Mouse (Mus musculus) neural tube, embryonic 12.5 days (tissue): ENCODE data around the gene Gnb3. TPM values are rescaled to one million over a fixed set of nuclear protein-coding genes. Genes with fewer than 3 reads are reported as not detected.

Experiments
- ATAC-seq: fragments of 200-750 bp; cut with Nextera tagmentation; 2 replicates; pipeline ENCODE4 v1.8.0; 2017; ENCODE audit warnings: low read depth, mild to moderate bottlenecking, moderate TSS enrichment, moderate library complexity; ENCODE audit not compliant: low FRiP score
- H3K27ac ChIP-seq: fragments of 300-500 bp; sonication (generic); 2 replicates; pipeline ENCODE4 v1.5.1; 2016
- H3K27me3 ChIP-seq: fragments of 300-500 bp; sonication (generic); replicated peaks from 2 replicates; pipeline ENCODE4 v1.6.1; 2016; ENCODE audit warnings: mild to moderate bottlenecking
- H3K36me3 ChIP-seq: fragments of 300-500 bp; sonication (generic); 2 replicates; pipeline ENCODE4 v1.6.1; 2016; ENCODE audit warnings: mild to moderate bottlenecking
- H3K4me1 ChIP-seq: fragments of 300-500 bp; sonication (generic); 2 replicates; pipeline ENCODE4 v1.6.1; 2016
- H3K4me2 ChIP-seq: fragments of 300-500 bp; sonication (generic); replicated peaks from 2 replicates; pipeline ENCODE4 v1.6.1; 2016; ENCODE audit warnings: mild to moderate bottlenecking
- H3K4me3 ChIP-seq: fragments of 300-500 bp; sonication (generic); 2 replicates; pipeline ENCODE4 v1.5.1; 2016
- H3K9ac ChIP-seq: fragments of 300-500 bp; sonication (generic); 2 replicates; pipeline ENCODE4 v1.6.1; 2016; ENCODE audit warnings: mild to moderate bottlenecking
- H3K9me3 ChIP-seq: fragments of 300-500 bp; sonication (generic); 2 replicates; pipeline ENCODE4 v1.6.1; 2016; ENCODE audit warnings: mild to moderate bottlenecking
- WGBS: fragments of 180-500 bp; shearing (Covaris S2); methylation state at CpG from one replicate; pipeline ENCODE4 v1.1.7; 2016; 5-methylcytosine and 5-hydroxymethylcytosine counted together
- polyA plus RNA-seq: library from polyadenylated mRNA; unstranded; fragments of >200 nt; fragmentation: Nextera tagmentation; extraction: Ambion mirVana; gene quantifications from 2 replicates; pipeline ENCODE4 v1.2.1, GENCODE M21; 2016

Gnb3 gene
- 0.50 and 0.52 TPM in 2 replicates for polyA plus RNA-seq

- WGBS: 42% methylated on average over 15 of the region's 15 CpGs
- Histone ChIP-seq H3K4me1 (peaks cover 14% of the 10 kb centered on the region), H3K27ac (no peak within 1 kb of the TSS), H3K9me3 (no peaks in the 10 kb centered on the region), H3K27me3 (0 out of 2 replicates have a peak, but pooled peaks cover 6% of the 10 kb centered on the region), H3K36me3 (peaks cover 8% of the 10 kb centered on the region), H3K4me3 (no peak within 1 kb of the TSS), H3K9ac (peak within 1 kb of the TSS; percentile 38; the same call in 1 of the 2 replicates), H3K4me2 (peak within 1 kb of the TSS; percentile 28)
- ATAC-seq: peak; percentile 27; the same call in 1 of the 2 replicates
These were observed at the start of gene Gnb3 for GRCm38 (mm10) chr6:124840241-124841167. Gene Gnb3 (minus strand): TSS chr6:124840275.

- Histone ChIP-seq H3K4me1 (no peaks in the 10 kb centered on the region), H3K9me3 (no peaks in the 10 kb centered on the region), H3K27me3 (no peaks in the 10 kb centered on the region), H3K36me3 (no peaks in the 10 kb centered on the region), H3K27ac (no peak overlapping the region), H3K9ac (no peak overlapping the region), H3K4me3 (no peak overlapping the region), H3K4me2 (no peak overlapping the region)
- no peak for ATAC-seq
- WGBS: 90% methylated on average over 6 of the region's 6 CpGs
These were observed 48.6 kb upstream of the Gnb3 start for GRCm38 (mm10) chr6:124888555-124889125.

- Histone ChIP-seq H3K9ac (no peak within 1 kb of the TSS), H3K36me3 (no peaks in the 10 kb centered on the region), H3K27ac (no peak within 1 kb of the TSS), H3K4me1 (no peaks in the 10 kb centered on the region), H3K4me2 (no peak within 1 kb of the TSS), H3K4me3 (no peak within 1 kb of the TSS), H3K9me3 (no peaks in the 10 kb centered on the region), H3K27me3 (no peaks in the 10 kb centered on the region)
- no peak for ATAC-seq
- 88% methylated on average over 9 of the region's 9 CpGs for whole genome bisulfite sequencing
These were observed 47.9 kb upstream of the Gnb3 start, which contains the start of gene Cd4 for GRCm38 (mm10) chr6:124887986-124888385. Gene Cd4 (minus strand): TSS chr6:124888221.

- 95% methylated on average over 8 of the region's 8 CpGs for WGBS
- Histone ChIP-seq H3K4me1 (no peaks in the 10 kb centered on the region), H3K27me3 (no peaks in the 10 kb centered on the region), H3K9ac (no peak overlapping the region), H3K9me3 (no peaks in the 10 kb centered on the region), H3K4me2 (no peak overlapping the region), H3K27ac (no peak overlapping the region), H3K36me3 (no peaks in the 10 kb centered on the region), H3K4me3 (no peak overlapping the region)
- ATAC-seq: no peak
These were observed 45.9 kb upstream of the Gnb3 start for GRCm38 (mm10) chr6:124885956-124886381.

GRCm38 (mm10) chr6:124884714-124885500 lies 44.8 kb upstream of the Gnb3 start:
- Histone ChIP-seq H3K9ac (no peak overlapping the region), H3K27ac (no peak overlapping the region), H3K9me3 (no peaks in the 10 kb centered on the region), H3K4me3 (no peak overlapping the region), H3K4me2 (no peak overlapping the region), H3K4me1 (no peaks in the 10 kb centered on the region), H3K36me3 (no peaks in the 10 kb centered on the region), H3K27me3 (no peaks in the 10 kb centered on the region)
- 76% methylated on average over 10 of the region's 10 CpGs for WGBS
- ATAC-seq: no peak

GRCm38 (mm10) chr6:124883351-124883750 lies 43.3 kb upstream of the Gnb3 start:
- H3K27me3 ChIP-seq: no peaks in the 10 kb centered on the region
- H3K9ac ChIP-seq: no peak overlapping the region
- no peaks in the 10 kb centered on the region for H3K9me3 ChIP-seq
- H3K4me3 ChIP-seq: no peak overlapping the region
- H3K4me2 ChIP-seq: no peak overlapping the region
- 85% methylated on average over 10 of the region's 10 CpGs for WGBS
- no peaks in the 10 kb centered on the region for H3K36me3 ChIP-seq
- no peak overlapping the region for H3K27ac ChIP-seq
- H3K4me1 ChIP-seq: no peaks in the 10 kb centered on the region
- no peak for ATAC-seq

- Histone ChIP-seq H3K4me1 (no peaks in the 10 kb centered on the region), H3K27me3 (no peaks in the 10 kb centered on the region), H3K9me3 (no peaks in the 10 kb centered on the region), H3K4me2 (no peak overlapping the region), H3K36me3 (no peaks in the 10 kb centered on the region), H3K4me3 (no peak overlapping the region), H3K27ac (no peak overlapping the region), H3K9ac (no peak overlapping the region)
- no peak for ATAC-seq
- WGBS: 93% methylated on average over 9 of the region's 9 CpGs
These were observed 41.7 kb upstream of the Gnb3 start for GRCm38 (mm10) chr6:124881821-124882220.

- H3K27me3 ChIP-seq: no peaks in the 10 kb centered on the region
- no peaks in the 10 kb centered on the region for H3K9me3 ChIP-seq
- no peak for ATAC-seq
- H3K36me3 ChIP-seq: no peaks in the 10 kb centered on the region
- no peak overlapping the region for H3K4me2 ChIP-seq
- H3K9ac ChIP-seq: no peak overlapping the region
- no peak overlapping the region for H3K27ac ChIP-seq
- no peaks in the 10 kb centered on the region for H3K4me1 ChIP-seq
- WGBS: 60% methylated on average over 6 of the region's 6 CpGs
- no peak overlapping the region for H3K4me3 ChIP-seq
These were observed 39.3 kb upstream of the Gnb3 start for GRCm38 (mm10) chr6:124879390-124879789.

- no peak for ATAC-seq
- 57% methylated on average over 3 of the region's 3 CpGs for WGBS
- Histone ChIP-seq H3K27ac (no peak overlapping the region), H3K4me3 (no peak overlapping the region), H3K4me2 (no peak overlapping the region), H3K27me3 (no peaks in the 10 kb centered on the region), H3K9ac (no peak overlapping the region), H3K4me1 (no peaks in the 10 kb centered on the region), H3K9me3 (no peaks in the 10 kb centered on the region), H3K36me3 (no peaks in the 10 kb centered on the region)
These were observed 34.3 kb upstream of the Gnb3 start for GRCm38 (mm10) chr6:124874348-124874747.

- no peak overlapping the region for H3K9ac ChIP-seq
- no peaks in the 10 kb centered on the region for H3K9me3 ChIP-seq
- no peak overlapping the region for H3K4me3 ChIP-seq
- no peak for ATAC-seq
- no peaks in the 10 kb centered on the region for H3K36me3 ChIP-seq
- H3K27ac ChIP-seq: no peak overlapping the region
- no peak overlapping the region for H3K4me2 ChIP-seq
- 58% methylated on average over 6 of the region's 7 CpGs for WGBS
- peaks cover 40% of the 10 kb centered on the region for H3K4me1 ChIP-seq
- no peaks in the 10 kb centered on the region for H3K27me3 ChIP-seq
These were observed 26.5 kb upstream of the Gnb3 start for GRCm38 (mm10) chr6:124866560-124866959.

- no peak overlapping the region for H3K4me3 ChIP-seq
- H3K4me1 ChIP-seq: peaks cover 46% of the 10 kb centered on the region
- 0 out of 2 replicates have a peak overlapping the region, but pooled peaks have one; percentile 21 for H3K9ac ChIP-seq
- 60% methylated on average over 18 of the region's 18 CpGs for WGBS
- ATAC-seq: no peak
- H3K27me3 ChIP-seq: no peaks in the 10 kb centered on the region
- no peaks in the 10 kb centered on the region for H3K9me3 ChIP-seq
- H3K4me2 ChIP-seq: no peak overlapping the region
- no peak overlapping the region for H3K27ac ChIP-seq
- H3K36me3 ChIP-seq: no peaks in the 10 kb centered on the region
These were observed 25.8 kb upstream of the Gnb3 start for GRCm38 (mm10) chr6:124865766-124866362.
